Mouse (Mus musculus): ENCODE data around the gene Cd44. TPM values are rescaled to one million over a fixed set of nuclear protein-coding genes. Genes with fewer than 3 reads are reported as not detected.

The Cd44 gene
- polyA plus RNA-seq, 1 experiment = 0.15 TPM

- Histone ChIP-seq H3K27me3 (ENCODE audit: control insufficient read depth, insufficient read depth, low read length) (no peaks in the 10 kb centered on the region), H3K4me1 (ENCODE audit: control insufficient read depth, insufficient read depth, low read length) (no peaks in the 10 kb centered on the region), H3K4me3 (ENCODE audit: control insufficient read depth, low read depth, low read length) (no peak overlapping the region), H3K27ac (ENCODE audit: control insufficient read depth, insufficient read depth, low read depth, low read length) (no peak overlapping the region), H3K36me3 (ENCODE audit: control insufficient read depth, insufficient read depth, low read length) (no peaks in the 10 kb centered on the region)
- no peak for TF ChIP-seq CTCF (IDR thresholded peaks at IDR 0.05; ENCODE audit: control insufficient read depth, insufficient read depth, insufficient replicate concordance, low read depth, low read length)
- TF ChIP-seq POLR2A (IDR thresholded peaks at IDR 0.05; ENCODE audit: control insufficient read depth, low read depth, low read length) = no peak
Measured at GRCm38 (mm10) chr2:102771304-102771703, 130.2 kb downstream of the Cd44 start.

DNA sequence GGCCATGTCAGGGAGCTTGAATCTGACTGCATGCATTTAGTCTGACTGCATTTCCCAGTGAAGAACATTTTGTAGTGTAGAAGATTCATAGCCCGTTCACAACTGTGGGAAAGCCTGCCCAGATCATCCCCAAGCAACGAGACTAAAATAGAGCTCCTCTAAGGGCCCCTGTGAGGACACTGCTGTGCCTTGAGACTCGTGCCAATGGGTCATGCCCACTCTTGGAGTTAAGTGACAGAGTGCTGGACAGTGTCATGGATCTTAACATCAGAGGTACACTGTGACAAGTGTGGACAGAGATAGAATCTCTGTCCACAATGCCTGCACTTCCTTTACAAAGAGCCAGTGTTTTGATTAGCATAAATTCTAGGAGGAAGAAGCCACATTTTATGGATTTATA, 133.2 kb downstream of the Cd44 start:
- no peaks in the 10 kb centered on the region for H3K27me3 ChIP-seq (ENCODE audit: control insufficient read depth, insufficient read depth, low read length)
- no peak overlapping the region for H3K27ac ChIP-seq (ENCODE audit: control insufficient read depth, insufficient read depth, low read depth, low read length)
- no peaks in the 10 kb centered on the region for H3K4me1 ChIP-seq (ENCODE audit: control insufficient read depth, insufficient read depth, low read length)
- H3K4me3 ChIP-seq (ENCODE audit: control insufficient read depth, low read depth, low read length) = no peak overlapping the region
- no peaks in the 10 kb centered on the region for H3K36me3 ChIP-seq (ENCODE audit: control insufficient read depth, insufficient read depth, low read length)
- TF ChIP-seq CTCF (IDR thresholded peaks at IDR 0.05; ENCODE audit: control insufficient read depth, insufficient read depth, insufficient replicate concordance, low read depth, low read length) (no peak), POLR2A (IDR thresholded peaks at IDR 0.05; ENCODE audit: control insufficient read depth, low read depth, low read length) (no peak)

DNA sequence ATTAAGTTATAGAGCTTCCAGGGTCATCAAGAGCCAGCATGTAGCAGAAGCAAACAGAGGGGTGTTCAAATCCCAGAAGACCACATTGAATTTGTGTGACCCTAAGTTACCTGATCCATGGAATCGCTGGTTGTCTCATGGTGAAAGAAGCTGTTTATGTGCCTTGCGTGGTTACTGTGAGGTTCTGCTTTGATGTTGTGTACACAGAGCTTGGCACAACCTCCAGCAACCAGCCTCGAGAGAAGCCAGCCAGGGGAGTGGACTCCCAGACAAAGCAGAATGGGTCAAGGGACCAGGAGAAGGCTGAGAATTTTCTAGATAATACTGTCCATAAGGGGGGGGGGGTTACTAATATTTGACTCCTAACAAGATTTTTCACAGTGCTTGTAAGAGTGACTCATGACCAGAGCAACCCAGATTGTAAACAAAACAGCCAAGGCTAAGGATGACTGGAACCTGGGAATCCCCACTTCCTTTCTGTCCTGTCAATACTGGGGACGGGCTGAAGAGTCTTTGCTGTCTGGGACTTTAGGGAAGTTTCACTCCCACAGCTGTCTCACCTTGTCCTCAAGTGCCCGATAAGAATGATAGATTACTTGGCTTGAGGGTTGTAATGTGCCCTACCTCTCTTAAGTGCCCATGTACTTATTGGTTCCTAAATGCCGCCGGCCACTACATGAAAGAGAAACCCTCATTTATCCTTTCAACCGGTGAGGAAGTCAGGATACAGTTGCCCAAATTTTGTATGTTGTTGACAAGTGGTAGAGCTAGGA, 136.7 kb downstream of the Cd44 start:
- Histone ChIP-seq H3K4me1 (ENCODE audit: control insufficient read depth, insufficient read depth, low read length) (no peaks in the 10 kb centered on the region), H3K4me3 (ENCODE audit: control insufficient read depth, low read depth, low read length) (no peak overlapping the region), H3K36me3 (ENCODE audit: control insufficient read depth, insufficient read depth, low read length) (no peaks in the 10 kb centered on the region), H3K27me3 (ENCODE audit: control insufficient read depth, insufficient read depth, low read length) (no peaks in the 10 kb centered on the region), H3K27ac (ENCODE audit: control insufficient read depth, insufficient read depth, low read depth, low read length) (no peak overlapping the region)
- TF ChIP-seq POLR2A (IDR thresholded peaks at IDR 0.05; ENCODE audit: control insufficient read depth, low read depth, low read length) = no peak
- no peak for TF ChIP-seq CTCF (IDR thresholded peaks at IDR 0.05; ENCODE audit: control insufficient read depth, insufficient read depth, insufficient replicate concordance, low read depth, low read length)

- H3K27me3 ChIP-seq (ENCODE audit: control insufficient read depth, insufficient read depth, low read length) = no peaks in the 10 kb centered on the region
- TF ChIP-seq POLR2A (IDR thresholded peaks at IDR 0.05; ENCODE audit: control insufficient read depth, low read depth, low read length) (no peak), CTCF (IDR thresholded peaks at IDR 0.05; ENCODE audit: control insufficient read depth, insufficient read depth, insufficient replicate concordance, low read depth, low read length) (no peak)
- no peaks in the 10 kb centered on the region for H3K36me3 ChIP-seq (ENCODE audit: control insufficient read depth, insufficient read depth, low read length)
- H3K4me3 ChIP-seq (ENCODE audit: control insufficient read depth, low read depth, low read length) = no peak overlapping the region
- no peaks in the 10 kb centered on the region for H3K4me1 ChIP-seq (ENCODE audit: control insufficient read depth, insufficient read depth, low read length)
- no peak overlapping the region for H3K27ac ChIP-seq (ENCODE audit: control insufficient read depth, insufficient read depth, low read depth, low read length)
Measured at GRCm38 (mm10) chr2:102763991-102764390, 137.5 kb downstream of the Cd44 start.

DNA sequence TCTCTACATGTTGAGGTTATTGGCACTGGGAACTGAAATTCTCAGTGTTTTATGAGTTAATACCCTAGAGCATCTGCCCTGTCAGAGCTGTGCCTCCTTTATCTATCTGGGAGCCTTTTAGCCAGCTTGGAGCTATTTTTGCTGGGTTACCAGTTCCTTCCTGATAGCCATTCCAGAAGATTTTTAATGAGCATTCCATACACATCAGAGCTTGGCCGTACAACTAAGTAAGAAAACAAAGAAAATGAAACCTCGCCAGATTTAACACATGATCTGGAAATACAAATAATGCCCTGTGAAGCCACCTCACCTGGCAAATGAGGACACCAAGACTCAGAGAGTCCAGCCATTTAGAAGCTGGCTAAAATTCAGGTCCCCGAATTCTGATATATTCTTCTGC, 138.3 kb downstream of the Cd44 start:
- no peaks in the 10 kb centered on the region for H3K27me3 ChIP-seq (ENCODE audit: control insufficient read depth, insufficient read depth, low read length)
- H3K4me3 ChIP-seq (ENCODE audit: control insufficient read depth, low read depth, low read length) = no peak overlapping the region
- H3K36me3 ChIP-seq (ENCODE audit: control insufficient read depth, insufficient read depth, low read length) = no peaks in the 10 kb centered on the region
- no peak overlapping the region for H3K27ac ChIP-seq (ENCODE audit: control insufficient read depth, insufficient read depth, low read depth, low read length)
- no peak for TF ChIP-seq POLR2A (IDR thresholded peaks at IDR 0.05; ENCODE audit: control insufficient read depth, low read depth, low read length)
- H3K4me1 ChIP-seq (ENCODE audit: control insufficient read depth, insufficient read depth, low read length) = no peaks in the 10 kb centered on the region

Other genes starting within 250 kb of the Cd44 start
- gene Slc1a2, start 243.0 kb downstream of the Cd44 start, polyA plus RNA-seq (2012; rRNA removed) = 21.4 and 22.5 TPM in 2 replicates
- gene Pdhx, start 171.8 kb upstream of the Cd44 start, polyA plus RNA-seq (2012; rRNA removed) = 47.9 and 50.3 TPM in 2 replicates
- 16.9 and 19.1 TPM in 2 replicates for gene Apip, start 172.0 kb upstream of the Cd44 start, polyA plus RNA-seq (2012; rRNA removed)